Mouse (Mus musculus): ENCODE data around the gene Kcnh1. TPM values are rescaled to one million over a fixed set of nuclear protein-coding genes. Genes with fewer than 3 reads are reported as not detected.

The Kcnh1 gene
- polyA plus RNA-seq, 3 experiments from 2014 or later: not detected

GRCm38 (mm10) chr1:192269911-192270310 is 79.3 kb downstream of the Kcnh1 start:
- ATAC-seq: no peak

- no peak for ATAC-seq
Observed at GRCm38 (mm10) chr1:192277801-192278385, 87.3 kb downstream of the Kcnh1 start.

GRCm38 (mm10) chr1:192284340-192284739 is 93.8 kb downstream of the Kcnh1 start:
- ATAC-seq: no peak

GRCm38 (mm10) chr1:192284950-192285349 is 94.4 kb downstream of the Kcnh1 start:
- no peak for ATAC-seq

GRCm38 (mm10) chr1:192288456-192288855 is 97.9 kb downstream of the Kcnh1 start:
- ATAC-seq: no peak

- ATAC-seq: no peak
Observed at GRCm38 (mm10) chr1:192291286-192291685, 100.7 kb downstream of the Kcnh1 start.

- ATAC-seq: no peak
Observed at GRCm38 (mm10) chr1:192293391-192293790, 102.8 kb downstream of the Kcnh1 start.

GRCm38 (mm10) chr1:192293921-192294320 is 103.3 kb downstream of the Kcnh1 start:
- no peak for ATAC-seq

- ATAC-seq: no peak
Observed at GRCm38 (mm10) chr1:192295243-192295860, 104.8 kb downstream of the Kcnh1 start.

GRCm38 (mm10) chr1:192295902-192296301 is 105.3 kb downstream of the Kcnh1 start:
- no peak for ATAC-seq

- ATAC-seq: no peak
Observed at GRCm38 (mm10) chr1:192297481-192298128, 107.0 kb downstream of the Kcnh1 start.

GRCm38 (mm10) chr1:192300417-192300816 is 109.8 kb downstream of the Kcnh1 start:
- no peak for ATAC-seq

GRCm38 (mm10) chr1:192303615-192304014 is 113.0 kb downstream of the Kcnh1 start:
- ATAC-seq: no peak

- no peak for ATAC-seq
Observed at GRCm38 (mm10) chr1:192305155-192305554, 114.6 kb downstream of the Kcnh1 start.

- ATAC-seq: no peak
Observed at GRCm38 (mm10) chr1:192307055-192307454, 116.5 kb downstream of the Kcnh1 start.

GRCm38 (mm10) chr1:192311298-192311697 is 120.7 kb downstream of the Kcnh1 start:
- ATAC-seq: no peak

- no peak for ATAC-seq
Observed at GRCm38 (mm10) chr1:192311851-192312438, 121.4 kb downstream of the Kcnh1 start.

- no peak for ATAC-seq
Observed at GRCm38 (mm10) chr1:192312446-192312845, 121.9 kb downstream of the Kcnh1 start.

GRCm38 (mm10) chr1:192312998-192313397 is 122.4 kb downstream of the Kcnh1 start:
- ATAC-seq: no peak

- no peak for ATAC-seq
Observed at GRCm38 (mm10) chr1:192313571-192313972, 123.0 kb downstream of the Kcnh1 start.

GRCm38 (mm10) chr1:192314044-192314443 is 123.5 kb downstream of the Kcnh1 start:
- no peak for ATAC-seq

- ATAC-seq: no peak
Observed at GRCm38 (mm10) chr1:192315392-192316070, 125.0 kb downstream of the Kcnh1 start.

- ATAC-seq: no peak
Observed at GRCm38 (mm10) chr1:192324223-192324622, 133.6 kb downstream of the Kcnh1 start.

All from inflammation-experienced regulatory T-cells, adult 6 months (primary cell).